Mouse (Mus musculus): ENCODE results near the gene Calcb. TPM values are rescaled to one million over a fixed set of nuclear protein-coding genes. Genes with fewer than 3 reads are reported as not detected.

Gene Calcb
- not detected for polyA plus RNA-seq (2014; fragmentation: Illumina TruSeq; extraction: RNeasy Lipid Tissue Mini Kit (QIAGEN cat#74804); ENCODE audit: low read depth, low replicate concordance)

DNA sequence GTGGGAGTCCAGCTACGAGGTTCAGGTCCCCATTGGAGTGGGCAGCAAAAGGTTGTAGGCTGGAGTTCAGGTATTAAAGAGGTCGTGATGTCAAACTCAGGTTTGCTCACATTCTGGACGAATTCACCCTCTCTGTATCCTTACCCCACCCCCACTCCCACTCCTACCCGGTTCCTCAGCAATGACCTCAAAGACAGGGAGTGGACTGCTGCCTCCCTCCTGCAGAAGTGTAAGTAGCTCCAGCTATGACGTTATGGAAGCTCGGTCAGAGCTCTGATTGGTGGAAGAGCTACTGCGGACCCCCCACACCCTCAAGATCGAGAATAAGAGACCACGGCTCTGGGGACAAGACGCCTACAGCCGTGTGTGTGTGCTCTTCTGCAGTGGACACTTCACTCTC, at the start of gene Calcb:
Gene Calcb, plus strand, starts transcription at position 344 of the 400 bp plus-strand sequence.

GRCm38 (mm10) chr7:114743022-114743780, 24.8 kb downstream of the Calcb start, which contains the start of gene Insc:
Gene Insc, plus strand, starts transcription at chr7:114743694.

Other genes starting within 250 kb of the Calcb start
- 19.9 TPM for gene Cyp2r1, start 155.7 kb upstream of the Calcb start, polyA plus RNA-seq (2014; fragmentation: Illumina TruSeq; extraction: RNeasy Lipid Tissue Mini Kit (QIAGEN cat#74804); ENCODE audit: low read depth, low replicate concordance)
- gene Calca, start 82.3 kb upstream of the Calcb start, polyA plus RNA-seq (2014; fragmentation: Illumina TruSeq; extraction: RNeasy Lipid Tissue Mini Kit (QIAGEN cat#74804); ENCODE audit: low read depth, low replicate concordance) = 1.6 TPM
- gene Insc, start 25.1 kb downstream of the Calcb start, polyA plus RNA-seq (2014; fragmentation: Illumina TruSeq; extraction: RNeasy Lipid Tissue Mini Kit (QIAGEN cat#74804); ENCODE audit: low read depth, low replicate concordance) = 0.74 TPM